Mouse (Mus musculus) heart, embryonic 10.5 days (tissue): ENCODE results near the gene Tpra1. TPM values are rescaled to one million over a fixed set of nuclear protein-coding genes. Genes with fewer than 3 reads are reported as not detected.

ENCODE experiments used
- DNase-seq: peaks from one replicate; pipeline ENCODE4 v3.0.0-alpha.2; 2017; ENCODE audit warnings: low spot score
- H3K27ac ChIP-seq: fragments of 300-500 bp; sonication (generic); 2 replicates; pipeline ENCODE4 v1.5.1; 2016; ENCODE audit warnings: mild to moderate bottlenecking
- H3K27me3 ChIP-seq: fragments of 300-500 bp; sonication (generic); 2 replicates; pipeline ENCODE4 v1.6.1; 2016; ENCODE audit warnings: mild to moderate bottlenecking; ENCODE audit not compliant: poor library complexity, insufficient read depth, severe bottlenecking
- H3K36me3 ChIP-seq: fragments of 300-500 bp; sonication (generic); 2 replicates; pipeline ENCODE4 v1.6.1; 2016; ENCODE audit warnings: mild to moderate bottlenecking, moderate library complexity
- H3K4me1 ChIP-seq: fragments of 300-500 bp; sonication (generic); 2 replicates; pipeline ENCODE4 v1.6.1; 2016; ENCODE audit warnings: mild to moderate bottlenecking
- H3K4me3 ChIP-seq: fragments of 300-500 bp; sonication (generic); 2 replicates; pipeline ENCODE4 v1.5.1; 2016; ENCODE audit warnings: mild to moderate bottlenecking, moderate library complexity
- H3K9me3 ChIP-seq: fragments of 300-500 bp; sonication (generic); 2 replicates; pipeline ENCODE4 v1.6.1; 2016; ENCODE audit warnings: mild to moderate bottlenecking, moderate library complexity
- WGBS: fragments of 180-500 bp; shearing (Covaris S2); methylation state at CpG from one replicate; pipeline ENCODE4 v1.1.7; 2016; 5-methylcytosine and 5-hydroxymethylcytosine counted together
- polyA plus RNA-seq: library from polyadenylated mRNA; unstranded; fragments of >200 nt; fragmentation: Nextera tagmentation; extraction: Ambion mirVana; gene quantifications from 2 replicates; pipeline ENCODE4 v1.2.1, GENCODE M21; 2016

The Tpra1 gene
- polyA plus RNA-seq, 1 experiment from 2014 or later, result 52.4 TPM

- 38% methylated on average over 4 of the region's 4 CpGs for WGBS
- peaks cover 17% of the 10 kb centered on the region for H3K4me1 ChIP-seq
- no peaks in the 10 kb centered on the region for H3K9me3 ChIP-seq
- peaks cover 25% of the 10 kb centered on the region for H3K36me3 ChIP-seq
- H3K27me3 ChIP-seq, result 0 out of 2 replicates have a peak, but pooled peaks cover 3% of the 10 kb centered on the region
- peak; percentile 94 for DNase-seq
- H3K27ac ChIP-seq, result 0 out of 2 replicates have a peak overlapping the region, but pooled peaks have one; percentile 31
- no peak overlapping the region for H3K4me3 ChIP-seq
Observed at GRCm38 (mm10) chr6:88915510-88915909, 13.5 kb downstream of the Tpra1 start.

GRCm38 (mm10) chr6:88916153-88916552, 14.1 kb downstream of the Tpra1 start:
- WGBS, result 39% methylated on average over 1 of the region's 1 CpGs
- H3K27ac ChIP-seq, result no peak overlapping the region

GRCm38 (mm10) chr6:88918802-88919201, 16.8 kb downstream of the Tpra1 start:
- no peaks in the 10 kb centered on the region for H3K36me3 ChIP-seq
- H3K4me1 ChIP-seq, result peaks cover 17% of the 10 kb centered on the region
- no peaks in the 10 kb centered on the region for H3K9me3 ChIP-seq
- 67% methylated on average over 8 of the region's 8 CpGs for WGBS
- H3K27me3 ChIP-seq, result 0 out of 2 replicates have a peak, but pooled peaks cover 3% of the 10 kb centered on the region
- H3K27ac ChIP-seq, result no peak overlapping the region
- no peak overlapping the region for H3K4me3 ChIP-seq
- DNase-seq, result no peak

More at GRCm38 (mm10) chr6:88916153-88916552, 14.1 kb downstream of the Tpra1 start:
- DNase-seq, result peak; percentile 87
- peaks cover 19% of the 10 kb centered on the region for H3K36me3 ChIP-seq
- H3K4me3 ChIP-seq, result no peak overlapping the region
- H3K4me1 ChIP-seq, result peaks cover 17% of the 10 kb centered on the region
- no peaks in the 10 kb centered on the region for H3K9me3 ChIP-seq
- 0 out of 2 replicates have a peak, but pooled peaks cover 3% of the 10 kb centered on the region for H3K27me3 ChIP-seq

GRCm38 (mm10) chr6:88924502-88925275, 22.6 kb downstream of the Tpra1 start:
- H3K36me3 ChIP-seq, result no peaks in the 10 kb centered on the region
- DNase-seq, result no peak
- peaks cover 44% of the 10 kb centered on the region for H3K4me1 ChIP-seq
- H3K9me3 ChIP-seq, result no peaks in the 10 kb centered on the region
- 19% methylated on average over 5 of the region's 5 CpGs for WGBS
- no peak overlapping the region for H3K4me3 ChIP-seq
- H3K27ac ChIP-seq, result peak overlapping the region; percentile 57; the same call in 1 of the 2 replicates
- H3K27me3 ChIP-seq, result no peaks in the 10 kb centered on the region

- WGBS, result 20% methylated on average over 4 of the region's 4 CpGs
- Histone ChIP-seq H3K4me1 (peaks cover 48% of the 10 kb centered on the region), H3K9me3 (no peaks in the 10 kb centered on the region), H3K36me3 (no peaks in the 10 kb centered on the region), H3K27ac (peak overlapping the region; percentile 59; the same call in 1 of the 2 replicates), H3K27me3 (no peaks in the 10 kb centered on the region), H3K4me3 (no peak overlapping the region)
- no peak for DNase-seq
Observed at GRCm38 (mm10) chr6:88925640-88926205, 23.7 kb downstream of the Tpra1 start.

GRCm38 (mm10) chr6:88926870-88927269, 24.8 kb downstream of the Tpra1 start:
- Histone ChIP-seq H3K4me1 (peaks cover 54% of the 10 kb centered on the region), H3K27me3 (no peaks in the 10 kb centered on the region), H3K36me3 (no peaks in the 10 kb centered on the region), H3K4me3 (no peak overlapping the region), H3K9me3 (no peaks in the 10 kb centered on the region), H3K27ac (peak overlapping the region; percentile 59; the same call in 1 of the 2 replicates)
- no peak for DNase-seq
- 48% methylated on average over 3 of the region's 3 CpGs for WGBS

GRCm38 (mm10) chr6:88927595-88927994, 25.5 kb downstream of the Tpra1 start:
- H3K4me3 ChIP-seq, result no peak overlapping the region

GRCm38 (mm10) chr6:88928026-88928425, 26.0 kb downstream of the Tpra1 start:
- no peak overlapping the region for H3K4me3 ChIP-seq
- H3K27me3 ChIP-seq, result peaks cover 7% of the 10 kb centered on the region; the same call in 1 of the 2 replicates
- H3K9me3 ChIP-seq, result no peaks in the 10 kb centered on the region
- WGBS, result 90% methylated on average over 1 of the region's 1 CpGs
- DNase-seq, result no peak
- peaks cover 57% of the 10 kb centered on the region for H3K4me1 ChIP-seq
- H3K36me3 ChIP-seq, result no peaks in the 10 kb centered on the region
- H3K27ac ChIP-seq, result 0 out of 2 replicates have a peak overlapping the region, but pooled peaks have one; percentile 48

More at GRCm38 (mm10) chr6:88927595-88927994, 25.5 kb downstream of the Tpra1 start:
- whole genome bisulfite sequencing, result 0% methylated on average over 2 of the region's 2 CpGs
- DNase-seq, result no peak
- H3K36me3 ChIP-seq, result no peaks in the 10 kb centered on the region
- no peaks in the 10 kb centered on the region for H3K9me3 ChIP-seq
- 0 out of 2 replicates have a peak overlapping the region, but pooled peaks have one; percentile 48 for H3K27ac ChIP-seq
- H3K4me1 ChIP-seq, result peaks cover 55% of the 10 kb centered on the region
- peaks cover 3% of the 10 kb centered on the region; the same call in 1 of the 2 replicates for H3K27me3 ChIP-seq

GRCm38 (mm10) chr6:88928576-88928975, 26.5 kb downstream of the Tpra1 start:
- WGBS, result 73% methylated on average over 5 of the region's 5 CpGs

GRCm38 (mm10) chr6:88929451-88929850, 27.4 kb downstream of the Tpra1 start:
- Histone ChIP-seq H3K36me3 (no peaks in the 10 kb centered on the region), H3K27me3 (peaks cover 20% of the 10 kb centered on the region; the same call in 1 of the 2 replicates), H3K4me3 (no peak overlapping the region), H3K9me3 (no peaks in the 10 kb centered on the region), H3K4me1 (peaks cover 65% of the 10 kb centered on the region), H3K27ac (no peak overlapping the region)
- DNase-seq, result no peak
- WGBS, result 69% methylated on average over 6 of the region's 6 CpGs

More at GRCm38 (mm10) chr6:88928576-88928975, 26.5 kb downstream of the Tpra1 start:
- Histone ChIP-seq H3K27me3 (peaks cover 13% of the 10 kb centered on the region; the same call in 1 of the 2 replicates), H3K4me1 (peaks cover 61% of the 10 kb centered on the region), H3K4me3 (no peak overlapping the region), H3K36me3 (no peaks in the 10 kb centered on the region), H3K9me3 (no peaks in the 10 kb centered on the region), H3K27ac (no peak overlapping the region)
- DNase-seq, result no peak

GRCm38 (mm10) chr6:88930049-88930448, 28.0 kb downstream of the Tpra1 start:
- no peak for DNase-seq
- Histone ChIP-seq H3K36me3 (no peaks in the 10 kb centered on the region), H3K27me3 (peaks cover 25% of the 10 kb centered on the region), H3K27ac (peak overlapping the region; percentile 52; the same call in 1 of the 2 replicates), H3K4me3 (no peak overlapping the region), H3K4me1 (peaks cover 65% of the 10 kb centered on the region), H3K9me3 (no peaks in the 10 kb centered on the region)
- WGBS, result 63% methylated on average over 7 of the region's 7 CpGs

GRCm38 (mm10) chr6:88931449-88931848, 29.4 kb downstream of the Tpra1 start:
- H3K36me3 ChIP-seq, result no peaks in the 10 kb centered on the region
- 65% methylated on average over 2 of the region's 2 CpGs for WGBS
- DNase-seq, result no peak
- H3K4me1 ChIP-seq, result peaks cover 62% of the 10 kb centered on the region
- no peaks in the 10 kb centered on the region for H3K9me3 ChIP-seq
- H3K27me3 ChIP-seq, result peaks cover 28% of the 10 kb centered on the region
- no peak overlapping the region for H3K4me3 ChIP-seq
- no peak overlapping the region for H3K27ac ChIP-seq

- no peak overlapping the region for H3K4me3 ChIP-seq
- H3K36me3 ChIP-seq, result no peaks in the 10 kb centered on the region
- H3K9me3 ChIP-seq, result no peaks in the 10 kb centered on the region
- 55% methylated on average over 4 of the region's 4 CpGs for WGBS
- H3K4me1 ChIP-seq, result peaks cover 73% of the 10 kb centered on the region
- H3K27ac ChIP-seq, result no peak overlapping the region
- H3K27me3 ChIP-seq, result peaks cover 28% of the 10 kb centered on the region
- DNase-seq, result no peak
Observed at GRCm38 (mm10) chr6:88934132-88934531, 32.1 kb downstream of the Tpra1 start.
